Mouse (Mus musculus): Measurements from ENCODE around the gene Iqce.

DNA sequence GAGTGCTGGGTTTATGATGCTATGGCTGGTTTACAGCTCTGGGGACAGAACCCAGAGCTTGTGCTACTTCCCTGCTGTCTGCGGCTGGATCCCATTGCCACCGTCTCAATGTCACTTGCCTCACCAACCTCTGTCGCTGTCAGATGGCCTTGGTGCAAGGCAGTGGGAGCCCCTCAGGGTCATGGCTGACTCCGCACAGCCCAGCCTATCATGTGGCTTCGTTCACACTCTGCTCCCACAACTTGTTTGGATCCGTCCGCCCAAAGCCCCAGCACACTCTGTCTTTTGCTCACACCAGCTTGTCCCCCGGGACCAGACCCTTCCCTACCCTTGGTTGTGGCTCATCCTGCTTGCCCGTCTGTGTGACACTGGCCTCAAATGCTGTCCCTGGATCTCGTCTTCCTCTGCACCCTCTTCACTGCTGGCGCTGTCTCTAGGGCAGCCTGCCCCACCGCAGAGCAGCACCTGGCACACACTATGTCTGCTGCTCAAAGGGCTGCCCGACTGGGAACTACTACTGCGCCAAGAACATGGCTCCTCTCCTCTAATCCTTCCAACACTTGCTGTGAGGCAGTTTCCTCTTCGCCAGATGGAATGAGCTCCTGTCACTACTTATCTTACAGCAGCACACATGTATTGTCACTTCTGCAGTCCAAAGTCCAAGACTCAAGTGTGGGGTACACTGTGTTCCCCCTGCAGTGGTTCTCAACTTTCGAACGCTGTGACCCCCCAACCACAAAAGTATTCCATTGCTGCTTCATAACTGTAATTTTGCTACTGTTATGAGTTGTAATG, 25.0 kb upstream of the Iqce start:
- no peak for TF ChIP-seq CTCF (IDR thresholded peaks at IDR 0.05; ENCODE audit: borderline replicate concordance, control insufficient read depth, extremely low read depth, insufficient read depth, low read length, poor library complexity)
- no peak for TF ChIP-seq POLR2A (IDR thresholded peaks at IDR 0.05; ENCODE audit: control insufficient read depth, extremely low read depth, insufficient read depth, low read length, poor library complexity)
